Mouse (Mus musculus) layer of hippocampus, adult 18-20 months (tissue): ENCODE results near the gene Sinhcaf. TPM values are rescaled to one million over a fixed set of nuclear protein-coding genes. Genes with fewer than 3 reads are reported as not detected.

Source experiments
- DNase-seq, 2 experiments: peaks; one replicate each; pipeline ENCODE4 v3.0.0; 2022; ENCODE audit warnings: low spot score in 2 of 2
- total RNA-seq, 2 experiments: library from RNA; stranded (reverse); gene quantifications; 2 replicates each; pipeline ENCODE4 v1.2.3; 2021

Sinhcaf gene
- total RNA-seq, 2 experiments from 2014 or later: 1.8 to 3.2 TPM

DNA sequence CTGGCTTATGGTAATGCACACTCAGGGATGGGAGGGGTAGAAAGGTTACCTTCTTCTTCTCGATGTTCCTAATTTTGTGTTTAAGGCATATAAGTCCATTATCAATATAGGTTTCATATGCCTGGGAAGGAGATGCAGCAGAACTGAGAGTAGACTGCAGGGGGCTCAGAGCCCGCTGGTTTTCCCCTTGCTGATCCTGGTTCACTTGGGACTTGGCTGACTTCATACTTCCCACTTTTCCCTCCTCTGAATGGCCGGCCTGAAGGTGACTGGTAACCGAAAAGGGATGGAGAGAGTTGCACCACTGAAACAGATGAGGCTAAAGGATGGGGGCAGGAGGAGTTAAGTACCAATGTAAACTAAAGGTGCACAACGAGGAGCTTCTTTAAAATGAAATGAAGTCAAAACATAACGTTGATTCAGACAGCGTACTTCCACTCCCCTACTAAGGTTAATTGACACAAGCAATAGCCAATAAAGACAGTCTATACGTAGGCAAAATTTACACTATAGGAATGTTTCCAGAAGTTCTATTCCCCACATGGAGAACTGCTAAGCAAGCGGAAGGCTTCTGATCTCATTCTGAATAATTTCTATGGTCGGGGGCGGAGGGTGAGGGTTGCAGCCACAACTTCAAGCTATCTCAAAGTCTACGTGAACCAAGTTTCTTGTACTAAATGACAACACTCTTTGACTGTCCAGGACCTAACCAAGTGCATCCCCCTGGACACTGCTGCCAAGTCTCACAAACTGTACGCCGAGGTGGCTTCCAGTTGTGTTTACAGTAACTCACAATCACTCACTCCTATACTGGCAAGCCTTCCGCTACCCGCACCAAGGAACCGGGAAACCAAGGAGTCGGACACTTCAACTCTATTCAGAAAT is 51.1 kb downstream of the Sinhcaf start:
- DNase-seq: no peak

- no peak for DNase-seq
These were observed 72.4 kb downstream of the Sinhcaf start for GRCm38 (mm10) chr6:148873911-148874310.

Other genes with a start within 250 kb of the Sinhcaf start
- gene Ipo8, start 115.0 kb downstream of the Sinhcaf start, total RNA-seq: 10 to 100 TPM; 47.3 to 51.2 TPM
- gene Caprin2, start 50.2 kb downstream of the Sinhcaf start, total RNA-seq: 1 to 10 TPM; 7.2 TPM
- gene Dennd5b, start 155.2 kb upstream of the Sinhcaf start, total RNA-seq: 10 to 100 TPM; 46.7 to 49.3 TPM
- not detected for gene Gm10203, start 183.7 kb upstream of the Sinhcaf start, total RNA-seq
- 1 to 10 TPM; 2.9 to 3.6 TPM for gene Etfbkmt, start 193.4 kb upstream of the Sinhcaf start, total RNA-seq
- 10 to 100 TPM; 24.7 to 26.6 TPM for gene Amn1, start 242.2 kb upstream of the Sinhcaf start, total RNA-seq